Mouse (Mus musculus) small intestine, adult 2 months (tissue): ENCODE data around the gene Serpinb1a. TPM values are rescaled to one million over a fixed set of nuclear protein-coding genes. Genes with fewer than 3 reads are reported as not detected.

Source experiments
- H3K27ac ChIP-seq: fragments of 200-500 bp; 2 replicates; pipeline ENCODE4 v1.5.1; 2012; ENCODE audit warnings: low read depth, low read length, control low read depth, inconsistent platforms; ENCODE audit not compliant: insufficient read depth
- H3K27me3 ChIP-seq: fragments of 200-500 bp; 2 replicates; pipeline ENCODE4 v1.6.1; 2012; ENCODE audit warnings: mild to moderate bottlenecking, moderate library complexity, low read length, inconsistent platforms; ENCODE audit not compliant: control insufficient read depth, insufficient read depth
- H3K36me3 ChIP-seq: fragments of 200-500 bp; 2 replicates; pipeline ENCODE4 v1.6.1; 2012; ENCODE audit warnings: mild to moderate bottlenecking, low read length, control low read depth, inconsistent platforms; ENCODE audit not compliant: control insufficient read depth, insufficient read depth
- H3K4me1 ChIP-seq: fragments of 200-500 bp; 2 replicates; pipeline ENCODE4 v1.6.1; 2012; ENCODE audit warnings: low read length, inconsistent platforms, mixed read lengths; ENCODE audit not compliant: control insufficient read depth, insufficient read depth, insufficient read length
- H3K4me3 ChIP-seq: fragments of 200-500 bp; 2 replicates; pipeline ENCODE4 v1.5.1; 2012; ENCODE audit warnings: low read depth, mild to moderate bottlenecking, control low read depth, inconsistent platforms, low read length, moderate library complexity
- CTCF ChIP-seq: fragments of 200-500 bp; IDR thresholded peaks from 2 replicates; pipeline ENCODE4 v1.5.1; 2012; ENCODE audit warnings: low read depth, mild to moderate bottlenecking, control low read depth, inconsistent platforms, low read length, moderate library complexity, mixed read lengths; ENCODE audit not compliant: insufficient replicate concordance, insufficient read length; ENCODE audit errors: extremely low read depth
- POLR2A ChIP-seq: fragments of 200-500 bp; IDR thresholded peaks from 2 replicates; pipeline ENCODE4 v1.6.1; 2012; ENCODE audit warnings: low read depth, mild to moderate bottlenecking, control low read depth, inconsistent platforms, low read length, moderate library complexity
- WGBS: fragments of 180-500 bp; shearing (Covaris S2); methylation state at CpG from one replicate; pipeline ENCODE4 v1.1.7; 2018; 5-methylcytosine and 5-hydroxymethylcytosine counted together
- polyA plus RNA-seq: library from polyadenylated mRNA; depleted of rRNA; stranded (reverse); fragments of >200 nt; gene quantifications from 2 replicates; pipeline ENCODE4 v1.2.3, GENCODE M21; 2012

Serpinb1a gene
- polyA plus RNA-seq, 1 experiment = 110 TPM

GRCm38 (mm10) chr13:32806820-32807219, 44.2 kb downstream of the Serpinb1a start:
- Histone ChIP-seq H3K27me3 (no peaks in the 10 kb centered on the region), H3K27ac (no peak overlapping the region), H3K36me3 (peaks cover 22% of the 10 kb centered on the region), H3K4me3 (no peak overlapping the region), H3K4me1 (peaks cover 4% of the 10 kb centered on the region; the same call in 1 of the 2 replicates)
- TF ChIP-seq POLR2A (no peak), CTCF (no peak)
- WGBS = 82% methylated on average over 7 of the region's 7 CpGs

- Histone ChIP-seq H3K4me1 (peaks cover 4% of the 10 kb centered on the region; the same call in 1 of the 2 replicates), H3K4me3 (no peak overlapping the region)
- 79% methylated on average over 4 of the region's 4 CpGs for WGBS
Observed at GRCm38 (mm10) chr13:32803701-32804345, 47.2 kb downstream of the Serpinb1a start.

GRCm38 (mm10) chr13:32802259-32803081, 48.5 kb downstream of the Serpinb1a start, which contains the start of gene D930007J09Rik:
D930007J09Rik (minus strand) TSS chr13:32802849.
- no peaks in the 10 kb centered on the region for H3K27me3 ChIP-seq
- H3K36me3 ChIP-seq = peaks cover 5% of the 10 kb centered on the region; the same call in 1 of the 2 replicates
- H3K27ac ChIP-seq = peak within 1 kb of the TSS; percentile 75
- H3K4me1 ChIP-seq = peaks cover 4% of the 10 kb centered on the region; the same call in 1 of the 2 replicates
- peak within 1 kb of the TSS; percentile 81 for H3K4me3 ChIP-seq
- WGBS = under 1% methylated on average over 94 of the region's 95 CpGs
- no peak for TF ChIP-seq CTCF
- no peak for TF ChIP-seq POLR2A

More at GRCm38 (mm10) chr13:32803701-32804345, 47.2 kb downstream of the Serpinb1a start:
- TF ChIP-seq POLR2A (no peak), CTCF (no peak)
- Histone ChIP-seq H3K36me3 (peaks cover 12% of the 10 kb centered on the region), H3K27me3 (no peaks in the 10 kb centered on the region), H3K27ac (no peak overlapping the region)

DNA sequence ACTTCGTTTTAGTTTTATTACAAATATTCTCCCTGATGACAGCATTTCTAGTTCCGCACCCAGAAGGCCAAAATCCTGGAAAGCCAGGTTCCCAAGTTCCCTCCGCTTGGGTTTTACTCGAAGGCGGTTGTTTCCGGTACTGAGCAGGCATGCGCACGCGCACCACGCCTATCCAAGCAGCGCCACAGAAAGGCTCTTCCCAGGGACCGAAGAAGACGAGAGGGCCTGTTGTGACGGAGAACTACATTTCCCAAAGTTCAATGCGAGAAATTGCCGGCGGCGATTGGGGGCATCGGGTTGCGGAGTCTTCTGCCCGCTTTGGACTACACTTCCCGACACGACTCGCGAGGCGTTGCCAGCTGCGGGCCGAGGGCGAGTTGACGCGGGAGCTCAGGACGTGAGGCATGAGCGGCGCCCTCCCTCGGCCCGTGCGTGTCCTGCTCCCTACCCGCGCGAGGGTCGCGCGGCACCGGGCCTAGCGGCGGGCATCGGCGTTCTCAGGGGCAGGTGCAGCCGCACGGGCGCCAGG, 49.2 kb downstream of the Serpinb1a start, which contains the start of gene Wrnip1:
Gene Wrnip1, plus strand, starts transcription at position 346 of the 529 bp plus-strand sequence.
- under 1% methylated on average over 51 of the region's 51 CpGs for WGBS
- Histone ChIP-seq H3K27me3 (no peaks in the 10 kb centered on the region), H3K27ac (peak within 1 kb of the TSS; percentile 75), H3K4me3 (peak within 1 kb of the TSS; percentile 81), H3K36me3 (peaks cover 2% of the 10 kb centered on the region; the same call in 1 of the 2 replicates), H3K4me1 (peaks cover 4% of the 10 kb centered on the region; the same call in 1 of the 2 replicates)
- TF ChIP-seq CTCF (no peak), POLR2A (peak; percentile 43; the same call in 1 of the 2 replicates)

GRCm38 (mm10) chr13:32800859-32801258, 50.1 kb downstream of the Serpinb1a start:
- no peak for TF ChIP-seq CTCF
- TF ChIP-seq POLR2A = no peak
- Histone ChIP-seq H3K27ac (peak overlapping the region; percentile 75), H3K27me3 (no peaks in the 10 kb centered on the region), H3K4me3 (no peak overlapping the region), H3K4me1 (peaks cover 4% of the 10 kb centered on the region; the same call in 1 of the 2 replicates), H3K36me3 (no peaks in the 10 kb centered on the region)

DNA sequence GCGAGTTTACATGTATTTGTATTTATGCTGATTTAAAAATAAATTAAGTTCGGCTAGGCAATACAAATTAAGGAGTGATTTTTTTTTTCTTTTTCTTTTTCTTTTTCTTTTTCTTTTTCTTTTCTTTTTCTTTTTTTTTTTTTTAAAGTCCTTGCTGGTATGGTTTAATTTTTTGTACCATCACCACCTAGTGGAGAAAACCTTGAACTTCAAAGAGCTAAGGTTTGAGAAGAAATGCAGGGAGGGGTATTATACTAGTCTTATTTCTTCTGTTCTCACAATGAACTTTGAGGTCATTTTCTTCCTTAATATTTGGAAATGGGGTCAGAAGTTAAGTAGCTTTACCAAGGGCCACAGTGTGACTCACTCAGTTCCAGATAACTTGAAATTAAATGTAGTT, 51.9 kb downstream of the Serpinb1a start:
- H3K36me3 ChIP-seq = no peaks in the 10 kb centered on the region
- H3K4me3 ChIP-seq = no peak overlapping the region
- peaks cover 13% of the 10 kb centered on the region; the same call in 1 of the 2 replicates for H3K4me1 ChIP-seq
- H3K27ac ChIP-seq = no peak overlapping the region
- no peaks in the 10 kb centered on the region for H3K27me3 ChIP-seq
- no peak for TF ChIP-seq POLR2A
- no peak for TF ChIP-seq CTCF
- WGBS = 70% methylated on average over 2 of the region's 2 CpGs
